Mouse (Mus musculus): Measurements from ENCODE around the gene Elmod3. TPM values are rescaled to one million over a fixed set of nuclear protein-coding genes. Genes with fewer than 3 reads are reported as not detected.

The Elmod3 gene
- polyA plus RNA-seq, 1 experiment from 2014 or later = 12.3 TPM

DNA sequence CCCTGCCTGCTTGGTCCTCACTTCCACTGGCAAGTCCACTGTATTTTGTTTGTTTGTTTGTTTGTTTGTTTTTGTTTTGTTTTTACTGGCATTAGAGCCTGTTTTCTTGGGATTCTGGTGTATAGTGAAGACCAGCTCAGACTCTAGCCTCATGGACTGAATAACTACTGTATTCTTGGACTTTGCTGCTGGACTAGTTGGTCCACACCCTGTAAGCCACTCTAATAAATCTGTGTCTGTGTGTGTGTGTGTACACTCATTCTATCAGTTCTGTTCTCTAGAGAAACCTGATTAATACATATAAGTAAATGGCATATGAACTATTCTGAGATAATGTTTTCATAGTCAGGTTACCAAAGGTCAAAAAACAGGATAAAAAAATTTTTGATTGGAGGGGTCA is 8.1 kb downstream of the Elmod3 start:
- no peaks in the 10 kb centered on the region for H3K4me1 ChIP-seq (replicated peaks)
- H3K27ac ChIP-seq = no peak overlapping the region
- H3K27me3 ChIP-seq = no peaks in the 10 kb centered on the region
- H3K4me2 ChIP-seq = no peak overlapping the region
- 0 out of 2 replicates have a peak, but pooled peaks cover 3% of the 10 kb centered on the region for H3K36me3 ChIP-seq
- no peak overlapping the region for H3K9ac ChIP-seq
- no peak overlapping the region for H3K4me3 ChIP-seq
- no peak for ATAC-seq (replicated peaks; ENCODE audit: insufficient number of reproducible peaks, insufficient read depth, low FRiP score, low read depth)
- no peaks in the 10 kb centered on the region for H3K9me3 ChIP-seq (replicated peaks)

DNA sequence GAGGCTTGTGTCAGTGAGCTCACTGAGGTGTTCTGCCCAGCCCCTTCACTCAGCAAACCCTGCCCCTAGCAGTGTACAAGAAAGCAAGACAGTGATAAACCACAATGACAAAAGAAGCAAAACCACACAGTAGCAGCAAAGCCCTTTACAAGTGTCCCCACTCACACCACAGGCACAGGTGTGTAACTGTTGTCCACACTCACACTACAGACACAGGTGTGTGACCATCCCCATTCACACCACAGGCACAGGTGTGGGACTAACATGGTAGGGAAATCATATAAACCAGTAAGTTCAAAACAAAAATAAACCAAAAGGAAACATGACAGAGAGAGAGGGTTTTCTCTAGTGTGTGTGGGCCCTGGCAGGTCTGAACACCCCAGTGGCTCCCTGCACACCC is 9.9 kb downstream of the Elmod3 start:
- no peak for ATAC-seq (replicated peaks; ENCODE audit: insufficient number of reproducible peaks, insufficient read depth, low FRiP score, low read depth)
- Histone ChIP-seq H3K9ac (no peak overlapping the region), H3K4me2 (no peak overlapping the region), H3K27me3 (no peaks in the 10 kb centered on the region), H3K4me3 (no peak overlapping the region), H3K4me1 (replicated peaks) (no peaks in the 10 kb centered on the region), H3K27ac (no peak overlapping the region), H3K9me3 (replicated peaks) (no peaks in the 10 kb centered on the region), H3K36me3 (0 out of 2 replicates have a peak, but pooled peaks cover 3% of the 10 kb centered on the region)

DNA sequence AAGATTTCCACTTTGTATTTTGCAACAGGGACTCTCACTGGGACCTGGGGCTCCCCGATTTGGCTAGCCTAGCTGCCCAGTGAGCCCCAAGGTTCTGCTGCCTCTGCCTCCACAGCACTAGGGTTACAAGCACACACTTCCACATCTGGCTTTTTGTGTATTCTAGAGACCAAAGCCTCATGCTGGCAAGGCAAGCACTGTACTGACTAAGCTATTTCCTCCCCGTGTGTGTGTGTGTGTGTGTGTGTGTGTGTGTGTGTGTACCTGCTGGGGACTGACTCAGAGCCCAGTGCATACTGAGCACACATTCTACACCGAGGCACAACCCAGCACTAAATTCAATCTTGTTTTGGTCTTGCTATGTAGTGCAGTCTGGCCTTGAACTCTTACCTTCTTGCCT is 11.5 kb downstream of the Elmod3 start:
- WGBS = 79% methylated on average over 3 of the region's 3 CpGs
- H3K9me3 ChIP-seq (replicated peaks) = no peaks in the 10 kb centered on the region
- no peak overlapping the region for H3K27ac ChIP-seq
- H3K9ac ChIP-seq = no peak overlapping the region
- no peak for ATAC-seq (replicated peaks; ENCODE audit: insufficient number of reproducible peaks, insufficient read depth, low FRiP score, low read depth)
- no peak overlapping the region for H3K4me2 ChIP-seq
- no peaks in the 10 kb centered on the region for H3K27me3 ChIP-seq
- H3K4me1 ChIP-seq (replicated peaks) = no peaks in the 10 kb centered on the region
- no peak overlapping the region for H3K4me3 ChIP-seq
- no peaks in the 10 kb centered on the region for H3K36me3 ChIP-seq

DNA sequence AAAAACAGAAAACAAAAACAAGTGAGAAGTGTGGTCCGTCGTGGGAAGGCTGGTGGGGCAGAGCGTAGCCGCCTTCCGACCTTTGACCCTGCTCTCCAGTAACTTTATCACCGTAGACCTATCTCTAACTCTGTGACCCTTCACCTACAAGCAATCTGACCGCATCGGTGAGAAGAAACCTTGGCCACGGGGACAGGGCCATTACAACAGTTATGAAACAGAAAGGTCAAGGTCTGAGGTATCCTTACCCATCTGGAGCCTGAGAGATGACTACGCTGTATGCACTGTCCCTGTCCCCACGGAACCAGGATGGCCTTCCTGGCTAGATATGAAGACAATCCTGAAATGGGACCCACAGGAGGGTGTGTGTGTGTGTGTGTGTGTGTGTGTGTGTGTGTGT is 14.1 kb downstream of the Elmod3 start:
- H3K9me3 ChIP-seq (replicated peaks) = no peaks in the 10 kb centered on the region
- no peak overlapping the region for H3K4me2 ChIP-seq
- H3K4me1 ChIP-seq (replicated peaks) = no peaks in the 10 kb centered on the region
- 76% methylated on average over 11 of the region's 11 CpGs for WGBS
- no peak for ATAC-seq (replicated peaks; ENCODE audit: insufficient number of reproducible peaks, insufficient read depth, low FRiP score, low read depth)
- H3K9ac ChIP-seq = no peak overlapping the region
- H3K36me3 ChIP-seq = no peaks in the 10 kb centered on the region
- no peak overlapping the region for H3K27ac ChIP-seq
- H3K27me3 ChIP-seq = no peaks in the 10 kb centered on the region
- H3K4me3 ChIP-seq = no peak overlapping the region

DNA sequence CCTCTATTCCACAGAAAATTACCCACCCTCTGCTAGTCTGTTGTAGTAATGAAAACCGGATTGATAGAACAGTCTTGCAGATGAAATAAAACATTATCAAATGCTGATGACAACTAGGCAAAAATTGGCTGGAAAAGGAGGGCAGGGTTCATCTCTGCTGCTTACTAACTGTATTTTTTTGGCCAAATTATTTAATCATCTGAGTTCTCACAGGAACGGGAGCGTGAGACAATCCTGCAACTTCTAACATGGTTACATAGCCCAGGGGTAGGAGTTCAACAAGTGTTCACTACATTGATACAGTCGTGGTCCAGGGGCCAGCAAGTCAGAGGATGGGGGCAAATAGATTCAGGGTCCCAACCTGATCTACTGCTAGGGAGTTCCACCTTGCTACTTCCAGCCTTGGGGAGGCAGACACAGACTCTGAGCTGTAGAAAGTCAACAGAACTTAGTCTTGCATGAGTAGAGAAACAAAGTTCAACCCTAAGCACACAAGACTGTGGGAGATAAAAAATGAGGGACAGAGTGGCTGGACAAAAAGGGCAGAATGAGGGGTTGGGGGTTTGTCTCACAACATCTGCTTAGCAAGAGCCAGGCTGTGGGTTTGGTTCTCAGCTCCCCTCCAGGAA is 14.9 kb downstream of the Elmod3 start:
- no peak overlapping the region for H3K4me2 ChIP-seq
- H3K27ac ChIP-seq = no peak overlapping the region
- H3K27me3 ChIP-seq = no peaks in the 10 kb centered on the region
- H3K4me3 ChIP-seq = no peak overlapping the region
- H3K4me1 ChIP-seq (replicated peaks) = no peaks in the 10 kb centered on the region
- no peak for ATAC-seq (replicated peaks; ENCODE audit: insufficient number of reproducible peaks, insufficient read depth, low FRiP score, low read depth)
- no peaks in the 10 kb centered on the region for H3K36me3 ChIP-seq
- 78% methylated on average over 4 of the region's 4 CpGs for WGBS
- no peak overlapping the region for H3K9ac ChIP-seq
- H3K9me3 ChIP-seq (replicated peaks) = no peaks in the 10 kb centered on the region

DNA sequence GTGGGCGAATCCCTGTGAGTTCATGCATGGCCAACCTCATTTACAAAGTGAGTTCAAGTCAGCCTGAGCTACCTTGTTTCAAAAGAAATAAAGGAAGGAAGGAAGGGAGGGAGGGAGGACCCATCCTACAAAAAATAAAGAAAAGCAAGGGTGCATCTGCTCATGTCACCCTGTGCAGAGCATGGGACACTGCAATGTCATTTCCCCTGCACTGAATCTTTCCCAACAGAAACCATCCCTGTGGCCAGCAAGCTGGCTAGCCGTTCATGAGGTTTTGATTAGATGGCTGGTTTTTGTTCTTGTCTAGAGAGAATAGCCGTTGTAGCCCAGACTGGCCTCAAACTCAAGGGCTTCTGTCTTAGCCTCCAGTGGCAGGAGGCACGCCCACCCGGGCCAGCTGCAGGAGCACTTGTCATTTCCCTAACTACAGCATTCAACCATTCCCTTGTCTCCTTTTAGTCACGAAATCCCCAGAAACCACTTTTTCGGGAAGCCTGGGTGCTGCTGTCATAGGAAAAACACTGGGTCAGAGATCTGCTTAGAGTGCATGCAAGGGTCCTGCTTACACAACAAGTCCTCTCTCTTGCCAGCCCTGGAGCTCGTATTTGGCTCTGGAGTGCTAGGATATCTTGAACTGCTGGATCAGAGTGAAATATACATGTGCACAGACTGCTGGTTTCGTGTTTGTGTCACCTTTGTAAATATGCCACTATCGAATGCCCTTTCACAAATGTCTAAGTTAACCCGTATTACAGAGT is 16.4 kb downstream of the Elmod3 start:
- Histone ChIP-seq H3K4me1 (replicated peaks) (no peaks in the 10 kb centered on the region), H3K4me3 (no peak overlapping the region), H3K9me3 (replicated peaks) (no peaks in the 10 kb centered on the region), H3K9ac (no peak overlapping the region), H3K27ac (no peak overlapping the region), H3K27me3 (no peaks in the 10 kb centered on the region), H3K36me3 (0 out of 2 replicates have a peak, but pooled peaks cover 3% of the 10 kb centered on the region), H3K4me2 (no peak overlapping the region)
- ATAC-seq (replicated peaks; ENCODE audit: insufficient number of reproducible peaks, insufficient read depth, low FRiP score, low read depth) = no peak
- 77% methylated on average over 11 of the region's 11 CpGs for WGBS

DNA sequence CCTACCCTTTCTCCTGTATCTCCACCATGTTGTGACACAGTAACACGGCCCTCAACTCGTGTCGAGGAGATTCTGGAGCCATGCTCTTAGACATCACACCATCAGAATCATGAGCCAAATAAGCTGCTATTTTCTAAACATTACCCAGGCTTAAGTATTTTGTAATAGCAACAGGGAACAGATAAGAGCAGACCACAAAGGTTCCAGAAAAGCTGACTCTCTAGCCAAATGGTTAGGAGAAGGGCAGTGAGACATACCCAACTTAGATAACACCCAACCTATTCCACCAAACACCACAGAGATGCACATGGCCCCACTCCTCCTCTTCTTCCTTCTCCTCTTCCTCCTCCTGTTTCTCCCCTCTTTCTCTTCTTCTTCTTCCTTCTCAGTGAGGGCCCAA is 22.2 kb downstream of the Elmod3 start:
- WGBS = 91% methylated on average over 3 of the region's 3 CpGs
- no peaks in the 10 kb centered on the region for H3K4me1 ChIP-seq (replicated peaks)
- ATAC-seq (replicated peaks; ENCODE audit: insufficient number of reproducible peaks, insufficient read depth, low FRiP score, low read depth) = no peak
- H3K4me3 ChIP-seq = no peak overlapping the region
- H3K27ac ChIP-seq = no peak overlapping the region
- H3K36me3 ChIP-seq = 0 out of 2 replicates have a peak, but pooled peaks cover 3% of the 10 kb centered on the region
- no peaks in the 10 kb centered on the region for H3K27me3 ChIP-seq
- H3K4me2 ChIP-seq = no peak overlapping the region
- no peaks in the 10 kb centered on the region for H3K9me3 ChIP-seq (replicated peaks)
- H3K9ac ChIP-seq = no peak overlapping the region

DNA sequence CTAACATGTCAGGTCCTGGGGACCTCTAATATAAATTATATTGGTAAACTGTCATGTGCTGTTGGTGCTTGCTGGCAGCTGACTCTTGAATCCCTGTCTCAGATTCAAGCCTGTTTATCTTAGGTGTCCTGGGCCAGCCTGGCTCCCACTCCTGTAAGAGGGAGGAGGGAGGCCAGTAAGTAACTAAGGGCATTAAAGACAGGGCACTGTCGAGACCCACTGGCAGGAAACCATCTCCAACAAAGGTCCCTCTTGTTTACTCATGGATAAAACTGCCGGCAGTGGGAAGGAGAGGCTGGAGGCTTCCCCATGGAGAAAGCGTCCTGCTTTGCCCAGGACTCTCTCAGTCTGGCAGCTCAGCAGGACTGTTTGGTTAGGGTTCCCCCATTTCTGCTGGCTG is 26.4 kb downstream of the Elmod3 start:
- no peak for ATAC-seq (replicated peaks; ENCODE audit: insufficient number of reproducible peaks, insufficient read depth, low FRiP score, low read depth)
- Histone ChIP-seq H3K4me2 (no peak overlapping the region), H3K9ac (no peak overlapping the region), H3K4me1 (replicated peaks) (no peaks in the 10 kb centered on the region), H3K4me3 (no peak overlapping the region), H3K9me3 (replicated peaks) (no peaks in the 10 kb centered on the region), H3K27ac (no peak overlapping the region), H3K36me3 (peaks cover 7% of the 10 kb centered on the region; the same call in 1 of the 2 replicates), H3K27me3 (no peaks in the 10 kb centered on the region)
- WGBS = 48% methylated on average over 3 of the region's 3 CpGs

DNA sequence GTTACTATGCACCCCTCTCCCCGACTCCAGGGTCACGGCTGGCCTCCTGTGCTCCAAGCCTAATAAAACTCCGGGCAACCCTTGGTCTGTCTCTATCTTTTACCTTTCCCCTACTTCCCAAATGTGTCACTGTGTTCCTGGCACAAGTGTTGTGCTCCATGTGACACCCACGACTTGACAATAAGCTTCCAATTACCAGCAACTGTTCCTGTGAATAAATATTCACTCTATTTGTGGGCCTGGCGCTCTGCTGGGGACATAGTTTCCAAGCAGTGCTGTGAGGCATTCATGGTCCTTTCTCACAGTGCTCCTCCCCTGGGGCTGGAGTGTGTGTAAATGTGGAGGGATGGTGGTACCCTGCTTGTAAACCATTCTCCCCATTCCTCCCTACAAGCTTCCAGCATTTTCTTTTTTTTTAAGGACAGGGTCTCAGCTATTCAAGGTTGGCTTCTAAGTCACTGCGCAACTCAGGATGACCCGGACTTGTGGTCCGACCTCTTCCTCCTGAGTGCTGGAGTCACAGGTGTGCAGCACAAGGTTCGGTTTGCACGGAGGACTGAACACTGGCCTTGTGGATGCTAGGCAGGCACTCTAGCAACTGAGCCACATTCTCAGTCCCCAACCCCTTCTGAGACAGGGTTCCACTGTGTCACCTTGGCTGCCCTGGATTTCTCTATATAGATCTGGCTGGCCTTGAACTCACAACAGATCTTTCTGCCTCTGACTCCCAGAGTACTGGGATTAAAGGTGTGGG is 27.4 kb downstream of the Elmod3 start:
- no peak overlapping the region for H3K27ac ChIP-seq
- WGBS = 83% methylated on average over 10 of the region's 10 CpGs
- no peaks in the 10 kb centered on the region for H3K9me3 ChIP-seq (replicated peaks)
- H3K4me3 ChIP-seq = no peak overlapping the region
- no peak overlapping the region for H3K9ac ChIP-seq
- peaks cover 2% of the 10 kb centered on the region for H3K4me1 ChIP-seq (replicated peaks)
- H3K4me2 ChIP-seq = no peak overlapping the region
- ATAC-seq (replicated peaks; ENCODE audit: insufficient number of reproducible peaks, insufficient read depth, low FRiP score, low read depth) = no peak
- no peaks in the 10 kb centered on the region for H3K27me3 ChIP-seq
- peaks cover 7% of the 10 kb centered on the region; the same call in 1 of the 2 replicates for H3K36me3 ChIP-seq

DNA sequence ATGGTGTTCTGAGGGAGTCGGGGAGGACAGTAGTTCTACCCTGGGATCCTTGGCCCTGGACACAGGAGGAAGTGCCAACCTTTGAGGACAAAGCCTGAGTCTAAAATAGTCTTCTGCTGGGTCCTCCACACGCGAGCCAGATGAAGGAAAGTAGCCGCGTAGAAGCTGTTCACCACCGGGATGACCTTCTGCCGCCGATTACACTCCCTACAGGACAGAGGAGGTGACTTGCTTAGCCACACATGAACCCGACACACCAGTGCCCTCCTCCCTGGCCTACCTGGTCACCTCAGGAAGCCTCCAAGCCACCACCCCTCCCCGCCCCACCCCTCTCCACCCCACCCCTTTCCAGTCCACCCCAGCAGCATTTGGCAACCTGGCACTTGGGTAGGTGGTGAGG is 29.5 kb downstream of the Elmod3 start:
- H3K4me2 ChIP-seq = no peak overlapping the region
- no peak overlapping the region for H3K27ac ChIP-seq
- WGBS = 87% methylated on average over 10 of the region's 10 CpGs
- H3K9me3 ChIP-seq (replicated peaks) = no peaks in the 10 kb centered on the region
- H3K36me3 ChIP-seq = peaks cover 7% of the 10 kb centered on the region; the same call in 1 of the 2 replicates
- no peak overlapping the region for H3K4me3 ChIP-seq
- H3K9ac ChIP-seq = no peak overlapping the region
- no peaks in the 10 kb centered on the region for H3K27me3 ChIP-seq
- ATAC-seq (replicated peaks; ENCODE audit: insufficient number of reproducible peaks, insufficient read depth, low FRiP score, low read depth) = no peak
- H3K4me1 ChIP-seq (replicated peaks) = peaks cover 4% of the 10 kb centered on the region

DNA sequence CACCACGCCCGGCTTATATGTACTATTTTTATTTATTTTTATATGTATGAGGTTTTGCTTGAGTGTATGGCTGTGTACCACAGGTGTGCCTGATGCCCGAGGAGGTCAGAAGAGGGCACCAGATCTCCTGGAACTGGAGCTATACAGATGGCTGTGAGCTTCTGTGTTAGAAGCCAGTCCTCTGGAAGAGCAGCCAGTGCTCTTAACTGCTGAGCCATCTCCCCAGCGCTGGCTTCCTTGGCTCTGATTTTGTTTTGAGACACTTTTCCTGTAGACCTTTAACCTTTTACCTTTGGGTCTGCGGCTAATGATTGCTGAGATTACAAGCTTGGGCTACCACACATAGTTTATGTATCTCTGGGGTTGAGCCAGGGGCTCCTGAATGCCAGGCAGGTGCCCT is 30.7 kb downstream of the Elmod3 start:
- no peak overlapping the region for H3K9ac ChIP-seq
- WGBS = 87% methylated on average over 5 of the region's 5 CpGs
- no peak for ATAC-seq (replicated peaks; ENCODE audit: insufficient number of reproducible peaks, insufficient read depth, low FRiP score, low read depth)
- no peak overlapping the region for H3K27ac ChIP-seq
- H3K36me3 ChIP-seq = peaks cover 7% of the 10 kb centered on the region; the same call in 1 of the 2 replicates
- no peaks in the 10 kb centered on the region for H3K9me3 ChIP-seq (replicated peaks)
- H3K4me1 ChIP-seq (replicated peaks) = peaks cover 9% of the 10 kb centered on the region
- H3K4me3 ChIP-seq = no peak overlapping the region
- no peaks in the 10 kb centered on the region for H3K27me3 ChIP-seq
- H3K4me2 ChIP-seq = no peak overlapping the region
